Mouse (Mus musculus) CH12.LX (cell line): ENCODE results near the gene Fam19a2. TPM values are rescaled to one million over a fixed set of nuclear protein-coding genes. Genes with fewer than 3 reads are reported as not detected.

Experiments used
- DNase-seq: peaks from one replicate; pipeline ENCODE4 v3.0.0-alpha.2; 2013; ENCODE audit errors: extremely low read depth
- H3K27ac ChIP-seq: 2 replicates; pipeline ENCODE4 v1.5.1; 2012; ENCODE audit warnings: low read depth, mild to moderate bottlenecking, control low read depth, moderate library complexity; ENCODE audit not compliant: insufficient read depth
- H3K27me3 ChIP-seq: replicated peaks from 2 replicates; pipeline ENCODE3; 2012; ENCODE audit warnings: inconsistent platforms
- H3K36me3 ChIP-seq, 2 experiments: replicated peaks in 1 of 2; 2 replicates each; pipeline versions ENCODE3 to v1.6.1; 2012; ENCODE audit warnings: inconsistent platforms in 1 of 2, low read length in 1 of 2, mild to moderate bottlenecking in 1 of 2, mixed read lengths in 1 of 2, moderate library complexity in 1 of 2; ENCODE audit not compliant: control insufficient read depth in 1 of 2, insufficient read depth in 1 of 2
- H3K4me1 ChIP-seq, 2 experiments: 2 replicates each; pipeline ENCODE4 v1.6.1; 2012; ENCODE audit warnings: inconsistent platforms in 1 of 2, moderate library complexity in 1 of 2; ENCODE audit not compliant: insufficient read depth in 2 of 2, control insufficient read depth in 1 of 2
- H3K4me2 ChIP-seq: 2 replicates; pipeline ENCODE4 v1.6.1; 2012; ENCODE audit warnings: low read depth, mild to moderate bottlenecking, control low read depth; ENCODE audit not compliant: poor library complexity, insufficient read depth, severe bottlenecking
- H3K4me3 ChIP-seq, 3 experiments: fragments of 150-350 bp in 1 of 3; sonication (generic) in 1 of 3; replicated peaks in 1 of 3; 2 replicates each; pipeline versions ENCODE3 to v1.5.1; 2011 to 2012; ENCODE audit warnings: low read depth in 2 of 3, low read length in 2 of 3, mild to moderate bottlenecking in 2 of 3, moderate library complexity in 2 of 3, control low read depth in 1 of 3, improper control_type of control experiment in 1 of 3, inconsistent platforms in 1 of 3, mixed read lengths in 1 of 3; ENCODE audit not compliant: poor library complexity in 1 of 3
- H3K79me2 ChIP-seq: replicated peaks from 2 replicates; pipeline ENCODE4 v1.6.1; 2012; ENCODE audit warnings: mild to moderate bottlenecking, moderate library complexity; ENCODE audit not compliant: control insufficient read depth, poor library complexity, insufficient read depth, severe bottlenecking; ENCODE audit errors: extremely low read depth
- H3K9ac ChIP-seq: 2 replicates; pipeline ENCODE4 v1.6.1; 2012; ENCODE audit warnings: low read depth, mild to moderate bottlenecking, control low read depth, moderate library complexity; ENCODE audit not compliant: insufficient read depth
- H3K9me3 ChIP-seq: replicated peaks from 2 replicates; pipeline ENCODE3; 2012; ENCODE audit warnings: low read length, inconsistent platforms, mixed read lengths
- BHLHE40 ChIP-seq: IDR thresholded peaks from 2 replicates; pipeline ENCODE4 v1.6.1; 2011; ENCODE audit warnings: mild to moderate bottlenecking, low read depth, low read length, improper control_type of control experiment
- CHD1 ChIP-seq: IDR thresholded peaks from 2 replicates; pipeline ENCODE4 v1.6.1; 2012; ENCODE audit warnings: low read depth, low read length, improper control_type of control experiment, inconsistent platforms
- CTCF ChIP-seq, 2 experiments: IDR thresholded peaks in 1 of 2; conservative IDR thresholded peaks in 1 of 2; 2 replicates each; pipeline ENCODE4 v1.5.1; 2011 to 2012; ENCODE audit warnings: low read depth in 2 of 2, low read length in 2 of 2, improper control_type of control experiment in 1 of 2, inconsistent platforms in 1 of 2, mild to moderate bottlenecking in 1 of 2, moderate library complexity in 1 of 2
- E2F4 ChIP-seq: IDR thresholded peaks from 2 replicates; pipeline ENCODE4 v1.6.1; 2011; ENCODE audit warnings: low read depth, low read length, improper control_type of control experiment; ENCODE audit not compliant: insufficient replicate concordance
- ELF1 ChIP-seq: IDR thresholded peaks from 2 replicates; pipeline ENCODE4 v1.6.1; 2014; ENCODE audit warnings: low read depth, mild to moderate bottlenecking, inconsistent platforms, low read length, improper control_type of control experiment
- ETS1 ChIP-seq: conservative IDR thresholded peaks from 2 replicates; pipeline ENCODE4 v1.6.1; 2012; ENCODE audit warnings: low read depth, mild to moderate bottlenecking, inconsistent platforms, low read length, improper control_type of control experiment, moderate library complexity
- HCFC1 ChIP-seq: IDR thresholded peaks from 2 replicates; pipeline ENCODE4 v1.6.1; 2012; ENCODE audit warnings: low read depth, mild to moderate bottlenecking, inconsistent platforms, low read length, improper control_type of control experiment
- JUN ChIP-seq: IDR thresholded peaks from 2 replicates; pipeline ENCODE4 v1.6.1; 2011; ENCODE audit warnings: low read depth, mild to moderate bottlenecking, low read length, improper control_type of control experiment, moderate library complexity; ENCODE audit not compliant: insufficient read depth
- JUND ChIP-seq: conservative IDR thresholded peaks from 2 replicates; pipeline ENCODE4 v1.6.1; 2011; ENCODE audit warnings: low read depth, low read length, improper control_type of control experiment
- KAT2A ChIP-seq: IDR thresholded peaks from 2 replicates; pipeline ENCODE4 v1.6.1; 2012; ENCODE audit warnings: low read length, improper control_type of control experiment, inconsistent platforms; ENCODE audit not compliant: insufficient replicate concordance
- MAFK ChIP-seq: IDR thresholded peaks from 2 replicates; pipeline ENCODE4 v1.6.1; 2011; ENCODE audit warnings: low read length, improper control_type of control experiment; ENCODE audit not compliant: insufficient replicate concordance
- MAX ChIP-seq: IDR thresholded peaks from 2 replicates; pipeline ENCODE4 v1.6.1; 2011; ENCODE audit warnings: low read length, improper control_type of control experiment
- MYC ChIP-seq: IDR thresholded peaks from 2 replicates; pipeline ENCODE4 v1.6.1; 2011; ENCODE audit warnings: low read depth, mild to moderate bottlenecking, improper control_type of control experiment, low read length
- NELFE ChIP-seq: IDR thresholded peaks from 2 replicates; pipeline ENCODE4 v1.6.1; 2011; ENCODE audit warnings: low read depth, low read length, improper control_type of control experiment
- POLR2A ChIP-seq: IDR thresholded peaks from 2 replicates; pipeline ENCODE4 v1.6.1; 2011; ENCODE audit warnings: low read depth, mild to moderate bottlenecking, improper control_type of control experiment, low read length
- TBP ChIP-seq: conservative IDR thresholded peaks from 2 replicates; pipeline ENCODE4 v1.6.1; 2011; ENCODE audit warnings: low read depth, low read length, improper control_type of control experiment
- TCF12 ChIP-seq: IDR thresholded peaks from 2 replicates; pipeline ENCODE4 v1.6.1; 2014; ENCODE audit warnings: low read depth, mild to moderate bottlenecking, inconsistent platforms, low read length, improper control_type of control experiment
- USF2 ChIP-seq: conservative IDR thresholded peaks from 2 replicates; pipeline ENCODE4 v1.6.1; 2011; ENCODE audit warnings: low read depth, low read length, improper control_type of control experiment
- ZKSCAN1 ChIP-seq: IDR thresholded peaks from 2 replicates; pipeline ENCODE4 v1.6.1; 2012; ENCODE audit warnings: low read depth, inconsistent platforms, low read length, improper control_type of control experiment, borderline replicate concordance
- ZMIZ1 ChIP-seq: IDR thresholded peaks from 2 replicates; pipeline ENCODE4 v1.6.1; 2012; ENCODE audit warnings: low read depth, mild to moderate bottlenecking, inconsistent platforms, low read length, improper control_type of control experiment
- ZNF384 ChIP-seq: IDR thresholded peaks from 2 replicates; pipeline ENCODE4 v1.6.1; 2012; ENCODE audit warnings: low read depth, low read length, improper control_type of control experiment, inconsistent platforms
- dilution Hi-C: fragments of 300-500 bp; cut with MboI; formaldehyde crosslinking; loops from 2 replicates; pipeline ENCODE4 v1.14.3; 2020; ENCODE audit warnings: low sequenced_read_pairs; ENCODE audit not compliant: extremely low pct_unique_long_range_greater_than_20kb, extremely low pct_ligation_motif_present
- in situ Hi-C: fragments of 300-500 bp; cut with MboI; formaldehyde crosslinking; loops from 3 replicates; pipeline ENCODE4 v1.14.3; 2019; ENCODE audit warnings: low sequenced_read_pairs, low pct_ligation_motif_present, low pct_unique_long_range_greater_than_20kb, mixed read lengths
- polyA plus RNA-seq: library from polyadenylated mRNA; unstranded; fragments of >175 nt; gene quantifications from 2 replicates; pipeline ENCODE4 v1.2.1, GENCODE M21; 2012; ENCODE audit warnings: low read depth; ENCODE audit not compliant: insufficient read length
- total RNA-seq, 2 experiments: library from RNA; depleted of rRNA; stranded (reverse); fragments of 300-350 nt in 1 of 2; fragments of >200 nt in 1 of 2; gene quantifications; 2 replicates each; pipeline ENCODE4 v1.2.3; 2012 to 2014

Fam19a2 gene
- total and polyA plus RNA-seq, 3 experiments, result not detected

- Histone ChIP-seq H3K27me3 (no peaks in the 10 kb centered on the region), H3K9me3 (peaks cover 37% of the 10 kb centered on the region), H3K4me1 (no peaks in the 10 kb centered on the region), H3K4me2 (no peak overlapping the region), H3K79me2 (no peaks in the 10 kb centered on the region), H3K36me3 (no peaks in the 10 kb centered on the region), H3K4me3 (no peak overlapping the region), H3K27ac (no peak overlapping the region), H3K9ac (no peak overlapping the region)
- no peak for DNase-seq
- in situ Hi-C loops, result no loop called here
- dilution Hi-C loops, result no loop called here
- TF ChIP-seq ZNF384 (no peak), USF2 (no peak), MAX (no peak), BHLHE40 (no peak), TBP (no peak), CTCF (conservative IDR thresholded peaks at IDR 0.05 in 1 of 2, IDR thresholded peaks at IDR 0.05 in 1 of 2; ENCODE audit: low read depth in 2 of 2, low read length in 2 of 2) (no peak), MYC (no peak), MAFK (no peak), NELFE (no peak), ZKSCAN1 (no peak), HCFC1 (no peak), TCF12 (no peak), E2F4 (no peak), JUN (no peak)
These were observed 89.9 kb downstream of the Fam19a2 start for GRCm38 (mm10) chr10:123353667-123354066.

DNA sequence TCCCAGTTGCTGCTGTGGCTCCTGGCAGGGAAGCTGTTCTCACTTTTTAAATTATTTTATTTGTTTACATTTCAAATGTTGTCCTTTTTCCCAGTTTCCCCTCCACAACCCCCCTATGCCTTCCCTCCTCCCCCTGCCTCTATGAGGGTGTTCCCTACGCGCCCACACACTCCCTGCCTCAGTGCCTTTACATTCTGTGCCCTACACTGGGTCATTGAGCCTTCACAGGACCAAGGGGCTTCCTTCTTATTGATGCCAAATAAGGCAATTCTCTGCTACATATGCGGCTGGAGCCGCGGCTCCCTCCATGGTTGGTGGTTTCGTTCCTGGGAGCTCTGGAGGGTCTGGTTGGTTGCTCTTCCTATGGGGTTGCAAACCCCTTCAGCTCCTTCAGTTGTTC lies 93.2 kb downstream of the Fam19a2 start:
- Histone ChIP-seq H3K79me2 (no peaks in the 10 kb centered on the region), H3K27me3 (no peaks in the 10 kb centered on the region), H3K4me1 (no peaks in the 10 kb centered on the region), H3K4me3 (no peak overlapping the region), H3K9ac (no peak overlapping the region), H3K9me3 (peaks cover 44% of the 10 kb centered on the region), H3K27ac (no peak overlapping the region), H3K36me3 (no peaks in the 10 kb centered on the region), H3K4me2 (no peak overlapping the region)
- no peak for DNase-seq
- TF ChIP-seq ZMIZ1 (no peak), TCF12 (no peak), KAT2A (no peak), ELF1 (no peak), JUND (no peak), HCFC1 (no peak), TBP (no peak), CHD1 (no peak), E2F4 (no peak), JUN (no peak), POLR2A (no peak), ZNF384 (no peak), MAX (no peak), ETS1 (no peak), BHLHE40 (no peak)
- in situ Hi-C loops, result no loop called here
- dilution Hi-C loops, result no loop called here
